Mouse (Mus musculus) gastrocnemius, adult 2 months (tissue): ENCODE measurements at regions not wholly inside any gene's neighbourhood (a gene's known extent, or its start where the extent isn't known, plus 50 kb on each side); places are given as distances from the start of the nearest gene placed in this dataset.

Experiments
- DNase-seq: peaks from one replicate; pipeline ENCODE4 v3.0.0; 2022
- H3K27ac ChIP-seq: fragments of 200-600 bp; 2 replicates; pipeline ENCODE4 v1.8.1; 2022; ENCODE audit warnings: mild to moderate bottlenecking
- H3K4me3 ChIP-seq: fragments of 200-600 bp; 2 replicates; pipeline ENCODE4 v1.8.1; 2022; ENCODE audit warnings: mild to moderate bottlenecking, moderate library complexity
- CTCF ChIP-seq: fragments of 200-600 bp; IDR thresholded peaks from 2 replicates; pipeline ENCODE4 v1.8.1; 2022; ENCODE audit warnings: antibody characterized with exemption, mild to moderate bottlenecking, moderate library complexity
- intact Hi-C: fragments of 180-260 bp; cut with DNase I; formaldehyde crosslinking; loops from one replicate; pipeline ENCODE4 v1.15.1; 2025

GRCm38 (mm10) chr9:120708507-120708906 is 137.3 kb downstream of the Rpl14 start:
- intact Hi-C loops, result no loop called here
- peak overlapping the region; percentile 48 for H3K4me3 ChIP-seq

GRCm38 (mm10) chr9:120709146-120709655 is 138.0 kb downstream of the Rpl14 start:
- intact Hi-C loops, result no loop called here
- no peak for DNase-seq
- H3K27ac ChIP-seq, result no peak overlapping the region
- H3K4me3 ChIP-seq, result peak overlapping the region; percentile 48
- no peak for TF ChIP-seq CTCF

More at GRCm38 (mm10) chr9:120708507-120708906, 137.3 kb downstream of the Rpl14 start:
- no peak for TF ChIP-seq CTCF
- no peak for DNase-seq
- H3K27ac ChIP-seq, result peak overlapping the region; percentile 43

GRCm38 (mm10) chr9:120712987-120713386 is 141.7 kb downstream of the Rpl14 start:
- DNase-seq, result no peak
- intact Hi-C loops, result no loop called here
- Histone ChIP-seq H3K27ac (no peak overlapping the region), H3K4me3 (no peak overlapping the region)
- no peak for TF ChIP-seq CTCF

GRCm38 (mm10) chr9:120715665-120716121 is 144.4 kb downstream of the Rpl14 start:
- no peak for DNase-seq
- intact Hi-C loops, result no loop called here
- Histone ChIP-seq H3K4me3 (no peak overlapping the region), H3K27ac (no peak overlapping the region)
- TF ChIP-seq CTCF, result no peak

GRCm38 (mm10) chr9:120718812-120719211 is 147.6 kb downstream of the Rpl14 start:
- intact Hi-C loops, result no loop called here
- no peak overlapping the region for H3K4me3 ChIP-seq

GRCm38 (mm10) chr9:120721451-120722123 is 150.3 kb downstream of the Rpl14 start:
- no peak for DNase-seq
- intact Hi-C loops, result no loop called here
- Histone ChIP-seq H3K4me3 (no peak overlapping the region), H3K27ac (no peak overlapping the region)
- no peak for TF ChIP-seq CTCF

More at GRCm38 (mm10) chr9:120718812-120719211, 147.6 kb downstream of the Rpl14 start:
- no peak overlapping the region for H3K27ac ChIP-seq
- no peak for TF ChIP-seq CTCF
- no peak for DNase-seq

- DNase-seq, result no peak
- Histone ChIP-seq H3K27ac (no peak overlapping the region), H3K4me3 (no peak overlapping the region)
- intact Hi-C loops, result no loop called here
- TF ChIP-seq CTCF, result no peak
Observed at GRCm38 (mm10) chr9:120723026-120723425, 151.8 kb downstream of the Rpl14 start.

GRCm38 (mm10) chr9:120731952-120732622 is 160.8 kb downstream of the Rpl14 start:
- no peak overlapping the region for H3K4me3 ChIP-seq
- no peak for TF ChIP-seq CTCF
- DNase-seq, result no peak
- intact Hi-C loops, result no loop called here
- H3K27ac ChIP-seq, result no peak overlapping the region

- DNase-seq, result no peak
- Histone ChIP-seq H3K4me3 (no peak overlapping the region), H3K27ac (peak overlapping the region; percentile 41; the same call in 1 of the 2 replicates)
- no peak for TF ChIP-seq CTCF
- intact Hi-C loops, result no loop called here
Observed at GRCm38 (mm10) chr9:120732650-120733293, 161.5 kb downstream of the Rpl14 start.

GRCm38 (mm10) chr9:120733681-120734465 is 162.6 kb downstream of the Rpl14 start:
- Histone ChIP-seq H3K27ac (peak overlapping the region; percentile 61), H3K4me3 (no peak overlapping the region)
- intact Hi-C loops, result no loop called here
- peak; percentile 32 for DNase-seq
- peak; percentile 45 for TF ChIP-seq CTCF

GRCm38 (mm10) chr9:120735217-120735616 is 164.0 kb downstream of the Rpl14 start:
- TF ChIP-seq CTCF, result no peak
- intact Hi-C loops, result no loop called here
- no peak overlapping the region for H3K4me3 ChIP-seq
- no peak for DNase-seq
- H3K27ac ChIP-seq, result no peak overlapping the region

- H3K4me3 ChIP-seq, result no peak overlapping the region
- no peak for DNase-seq
- intact Hi-C loops, result no loop called here
- H3K27ac ChIP-seq, result 0 out of 2 replicates have a peak overlapping the region, but pooled peaks have one; percentile 77
- TF ChIP-seq CTCF, result no peak
Observed at GRCm38 (mm10) chr9:120737956-120738355, 166.7 kb downstream of the Rpl14 start.
